Mouse (Mus musculus): ENCODE measurements at regions not wholly inside any gene's neighbourhood (a gene's known extent, or its start where the extent isn't known, plus 50 kb on each side); places are given as distances from the start of the nearest gene placed in this dataset.
A peak's percentile ranks its signal among the peaks of the same experiment; 100 is the strongest.

DNA sequence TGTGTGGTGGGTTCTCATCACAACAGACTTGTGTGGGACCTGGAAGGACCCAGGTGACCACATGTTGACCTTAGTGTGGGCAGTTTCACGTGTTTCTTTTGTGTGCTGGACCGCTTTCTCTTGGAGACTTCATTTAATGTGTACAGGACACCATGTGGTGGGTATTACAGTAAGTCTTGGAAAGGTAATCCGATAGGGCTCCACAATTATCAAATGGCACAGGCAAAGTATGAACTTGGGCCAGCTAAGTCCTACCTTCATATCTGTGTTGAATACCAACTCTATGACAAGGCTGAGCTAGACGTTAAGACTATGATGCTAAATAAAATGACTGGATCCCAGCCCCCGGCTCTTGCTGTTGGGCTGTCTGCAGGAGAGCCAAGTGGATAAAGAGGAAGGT lies 173.5 kb downstream of the 1500009L16Rik start:
- DNase-seq (ENCODE audit: low spot score in 2 of 2) = no peak

DNA sequence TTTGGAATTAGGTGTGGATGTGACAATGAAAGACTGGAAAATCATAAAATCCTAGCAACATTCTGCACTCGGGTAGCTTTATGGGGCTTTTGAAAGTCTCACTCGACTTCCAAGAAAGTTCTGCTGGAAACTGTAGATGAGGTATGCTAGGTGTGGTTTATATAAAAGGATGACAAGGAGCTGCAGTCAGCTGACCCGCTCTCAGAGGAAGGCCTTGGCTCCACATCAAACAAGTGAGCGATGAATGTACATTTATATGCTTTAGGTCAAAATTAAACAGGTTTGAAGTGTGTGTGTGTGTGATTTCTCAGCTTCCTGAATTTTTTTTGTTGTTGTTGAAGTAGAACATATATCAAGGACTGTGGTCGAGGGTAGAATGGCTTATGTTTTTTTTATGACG lies 174.9 kb downstream of the 1500009L16Rik start:
- no peak for DNase-seq (ENCODE audit: low spot score in 2 of 2)

DNA sequence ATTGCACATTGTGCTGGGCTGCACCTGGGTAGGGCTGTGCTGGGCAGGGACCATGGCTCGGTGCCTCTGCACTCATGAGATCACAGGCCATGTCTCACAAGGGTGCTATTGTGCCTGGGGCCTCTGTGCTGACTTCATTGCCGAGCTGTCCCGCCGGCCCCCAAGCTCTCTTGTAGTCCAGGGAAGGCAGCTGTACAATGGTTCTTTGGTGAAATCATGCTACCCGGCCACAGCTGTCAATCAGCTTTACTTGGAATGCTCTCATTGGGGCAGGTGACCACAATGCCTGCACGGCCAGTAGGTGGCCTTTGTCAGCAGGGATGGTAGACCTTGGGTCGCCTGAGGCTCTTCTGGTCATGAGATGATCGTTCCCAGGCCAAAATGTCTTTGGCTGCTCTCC lies 184.1 kb downstream of the 1500009L16Rik start:
- no peak for DNase-seq (ENCODE audit: low spot score in 2 of 2)

DNA sequence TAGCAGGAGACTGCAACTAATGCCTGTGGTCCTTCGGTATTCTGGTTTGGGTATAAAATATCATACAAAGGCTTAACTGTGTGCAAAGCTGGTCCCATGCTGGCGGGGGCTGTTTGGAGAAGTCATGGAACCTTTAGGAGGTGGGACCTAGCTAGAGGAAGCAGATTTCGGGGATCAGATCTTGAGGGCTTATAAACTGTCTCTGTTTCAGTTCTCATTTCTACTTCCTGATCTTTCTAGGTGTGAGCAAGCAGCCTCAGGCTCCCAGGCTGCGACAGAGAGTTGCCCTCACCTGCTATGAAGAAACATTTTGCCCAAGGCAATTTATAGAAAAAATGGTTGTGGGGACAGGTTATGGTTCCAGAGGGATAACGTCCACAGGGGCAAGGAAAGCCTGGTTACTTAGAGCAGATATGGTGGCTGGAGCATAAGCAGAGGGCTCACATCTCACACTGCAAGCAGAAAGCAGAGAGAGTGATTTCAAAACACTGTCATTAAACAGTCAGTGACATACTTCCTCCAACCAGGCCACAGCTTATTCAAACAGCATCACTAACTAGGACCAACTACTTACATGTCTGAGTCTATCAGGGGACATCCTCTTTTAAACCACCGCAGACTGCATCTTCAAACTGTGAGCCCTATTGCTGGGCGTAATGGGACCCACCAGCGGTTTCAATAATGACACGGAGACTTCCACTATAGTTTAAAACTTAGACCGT lies 188.1 kb downstream of the 1500009L16Rik start:
- no peak for DNase-seq (ENCODE audit: low spot score in 2 of 2)

DNA sequence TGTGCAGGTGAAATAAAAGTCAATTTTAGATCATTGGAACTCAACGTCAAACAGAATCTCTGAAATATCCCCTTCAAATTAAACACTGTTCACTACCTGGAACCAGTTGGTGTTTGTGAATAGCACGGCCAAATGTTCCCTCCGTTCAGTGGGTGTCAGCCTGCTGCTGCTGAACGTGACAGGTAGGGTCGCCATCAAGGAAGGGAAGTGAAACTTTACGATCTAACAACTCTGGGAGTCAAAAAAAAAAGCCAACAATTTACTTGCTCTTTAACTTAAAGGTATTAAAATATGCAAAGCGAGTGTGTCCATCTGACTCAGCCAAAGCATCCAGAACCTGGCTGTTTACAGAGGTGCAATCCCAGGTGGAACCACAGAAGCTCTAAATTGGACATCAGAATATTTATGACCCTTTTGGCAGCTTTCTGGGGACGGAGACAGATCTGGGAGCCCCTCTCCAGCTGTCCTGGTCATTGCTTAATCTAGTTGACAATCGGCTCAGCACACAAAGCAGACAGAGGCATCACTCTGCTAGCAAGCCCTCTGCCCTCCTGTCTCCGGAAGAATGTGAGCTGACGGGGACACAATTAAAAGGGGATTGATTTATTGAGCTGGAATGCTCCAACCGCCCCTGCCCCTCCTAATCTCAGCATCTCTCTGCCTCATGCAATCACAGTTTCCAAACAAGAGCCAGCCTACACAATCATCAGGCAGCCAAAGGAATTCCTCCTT lies 191.9 kb downstream of the 1500009L16Rik start:
- no peak for DNase-seq (ENCODE audit: low spot score in 2 of 2)

DNA sequence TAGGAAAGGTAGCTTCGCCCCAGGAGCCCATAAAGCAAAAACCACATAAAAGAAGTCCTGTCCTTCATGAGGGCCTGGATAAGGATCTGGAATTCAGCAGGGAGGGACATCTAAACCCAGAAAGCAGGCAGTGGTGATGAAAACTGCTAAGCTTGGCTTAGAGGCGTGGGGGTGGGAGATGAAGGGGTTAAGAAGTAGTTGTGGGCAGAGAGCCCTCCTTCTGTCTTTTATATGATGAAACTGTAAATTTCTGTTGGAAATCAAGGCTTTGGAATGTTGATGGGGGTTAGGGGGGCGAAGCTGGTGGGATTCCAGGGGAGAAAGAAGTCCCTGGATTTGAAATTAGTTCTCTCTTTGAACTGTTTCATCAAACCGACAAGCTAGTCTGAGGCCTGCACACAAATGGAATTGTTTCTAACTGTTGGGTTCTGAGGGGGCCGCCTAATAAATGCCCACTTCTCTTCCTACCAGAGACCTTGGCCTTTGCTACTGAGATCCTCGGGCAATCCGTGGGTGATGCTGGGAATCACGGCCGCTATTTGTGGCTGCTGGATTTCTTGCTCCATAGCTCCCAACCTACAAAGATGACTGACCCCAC lies 192.6 kb downstream of the 1500009L16Rik start:
- no peak for DNase-seq (ENCODE audit: low spot score in 2 of 2)

DNA sequence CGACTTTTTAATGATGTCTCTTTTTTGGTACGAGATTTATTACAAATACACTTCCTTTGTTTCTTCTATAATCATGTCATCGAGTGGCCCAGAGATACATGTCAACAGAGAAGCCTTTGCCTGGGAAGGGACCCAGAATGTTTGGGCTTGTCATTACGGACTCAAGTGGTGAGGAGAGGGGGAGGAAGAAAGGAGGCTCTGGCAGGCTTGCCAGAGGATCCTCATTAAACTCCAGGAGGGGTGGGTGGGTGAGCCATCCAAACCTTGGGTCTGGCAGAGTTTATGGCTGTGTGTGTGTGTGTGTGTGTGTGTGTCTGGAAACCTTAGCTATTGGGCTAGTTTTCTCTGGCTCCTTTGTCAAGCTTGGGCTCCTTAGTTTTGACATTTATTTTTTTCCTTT lies 204.3 kb downstream of the 1500009L16Rik start:
- DNase-seq (ENCODE audit: low spot score in 2 of 2) = no peak

DNA sequence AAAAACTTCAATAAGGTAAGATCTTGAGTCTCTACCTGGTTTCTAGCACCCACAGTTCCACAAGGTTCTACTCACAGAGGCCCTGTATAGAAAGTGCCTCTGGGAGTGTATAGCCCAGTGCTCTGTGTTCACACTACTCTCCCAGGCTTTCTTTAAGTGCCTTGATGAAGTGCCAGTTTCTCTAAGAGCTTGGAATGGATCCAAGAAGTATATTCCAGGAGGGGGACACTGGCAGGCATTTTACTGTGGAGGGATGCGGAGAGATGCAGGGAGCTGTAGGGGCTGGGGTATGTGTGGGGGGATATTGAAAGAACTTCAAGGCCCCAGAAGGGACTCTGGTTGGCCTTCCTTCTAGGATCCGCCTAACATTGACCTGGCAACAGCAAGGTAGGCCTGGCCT lies 204.9 kb downstream of the 1500009L16Rik start:
- DNase-seq (ENCODE audit: low spot score in 2 of 2) = no peak

DNA sequence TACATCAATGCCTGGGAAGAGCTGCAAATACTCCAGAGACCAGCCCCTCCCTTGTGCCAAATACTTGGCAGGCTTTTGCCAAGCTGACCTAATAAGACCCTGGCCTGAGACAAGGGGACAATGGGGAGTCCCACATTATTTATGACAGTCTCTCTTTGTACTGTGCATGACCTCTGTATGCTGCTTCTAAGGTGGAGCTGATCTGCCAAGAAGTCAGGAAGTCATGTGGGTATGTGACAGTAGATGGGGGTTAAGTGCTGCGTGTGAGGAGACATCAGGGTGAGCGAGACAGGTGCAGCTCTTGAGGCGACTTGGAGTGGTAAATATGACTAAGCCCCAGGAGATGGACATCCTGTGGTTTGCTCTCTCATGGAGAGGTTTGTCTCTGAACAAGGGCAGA lies 209.1 kb downstream of the 1500009L16Rik start:
- no peak for DNase-seq (ENCODE audit: low spot score in 2 of 2)

DNA sequence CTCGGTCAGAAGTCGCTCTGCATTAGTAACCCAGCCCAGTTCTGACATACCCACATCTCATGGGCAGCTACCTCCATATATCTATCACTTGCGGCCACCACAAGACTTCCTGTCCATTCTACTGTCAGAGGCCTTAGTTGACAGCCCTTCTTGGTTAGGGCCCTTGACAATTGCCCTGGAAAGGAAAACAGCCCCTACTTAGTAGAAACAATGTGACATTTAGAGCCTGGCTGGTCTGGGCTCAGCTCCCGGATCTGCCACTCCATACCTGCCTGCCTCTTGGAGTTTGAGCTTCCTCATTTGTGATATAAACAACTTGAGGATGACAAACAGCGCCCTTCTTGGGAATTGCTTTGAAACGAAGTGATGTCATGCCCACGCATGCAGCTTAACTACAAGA lies 210.5 kb downstream of the 1500009L16Rik start:
- no peak for DNase-seq (ENCODE audit: low spot score in 2 of 2)

DNA sequence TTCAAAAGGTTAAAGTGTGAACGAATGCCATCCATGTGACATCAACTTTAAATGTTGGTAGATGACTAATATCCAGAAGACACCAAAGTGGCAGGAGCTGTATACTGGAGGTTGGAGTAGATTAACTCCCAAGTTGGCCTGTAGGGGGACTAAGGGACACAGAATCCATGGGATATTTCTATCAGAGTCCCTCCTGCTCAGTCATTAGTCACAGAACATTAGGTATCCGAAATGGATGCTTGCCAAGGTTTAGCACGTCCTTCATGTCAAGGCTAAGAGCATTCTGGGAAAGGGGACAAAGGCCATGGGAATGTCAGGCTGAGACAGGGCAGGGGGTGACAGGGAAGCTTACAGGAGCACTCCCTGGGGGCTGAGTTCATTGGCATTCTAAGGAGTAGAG lies 211.8 kb downstream of the 1500009L16Rik start:
- DNase-seq (ENCODE audit: low spot score in 2 of 2) = no peak

DNA sequence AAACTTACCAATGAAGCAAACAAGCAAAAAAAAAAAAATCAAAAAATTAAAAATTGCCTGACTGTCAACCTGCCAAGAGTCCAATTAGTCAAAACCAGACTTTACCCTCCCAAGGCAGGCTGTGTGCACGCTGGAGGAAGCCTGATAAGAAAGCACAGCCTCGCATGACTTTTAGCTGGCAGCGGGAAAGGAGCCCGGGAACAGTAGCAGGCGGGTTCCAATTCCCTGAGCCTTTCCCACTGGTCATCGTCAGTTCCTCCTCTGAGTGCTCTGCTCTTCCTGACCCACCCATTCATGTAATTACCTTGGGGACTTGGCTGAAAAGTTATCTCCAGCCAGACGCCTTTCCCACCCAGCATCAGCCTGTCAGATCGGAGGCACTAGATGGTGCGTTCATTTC lies 214.5 kb downstream of the 1500009L16Rik start:
- DNase-seq (ENCODE audit: low spot score in 2 of 2) = no peak

DNA sequence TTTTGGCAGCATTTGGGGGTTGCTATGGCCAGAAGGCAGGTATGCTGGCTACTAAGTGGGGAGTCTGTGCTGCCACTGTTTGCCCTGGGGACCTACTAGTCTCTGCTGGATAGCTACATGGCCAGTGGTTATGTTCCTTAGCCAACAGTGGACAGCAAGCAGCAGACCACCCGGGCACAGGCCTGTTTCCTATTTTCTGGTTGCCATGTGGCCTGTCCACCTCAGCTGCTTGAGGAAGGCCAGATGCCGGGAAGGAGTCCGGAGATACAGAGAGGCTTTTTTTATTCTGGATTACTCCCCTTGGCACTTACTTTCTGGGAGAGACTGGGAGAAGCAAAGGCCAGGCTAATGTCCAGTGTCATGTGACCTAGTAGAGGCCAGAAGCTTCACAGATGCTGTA lies 219.4 kb downstream of the 1500009L16Rik start:
- no peak for DNase-seq (ENCODE audit: low spot score in 2 of 2)

DNA sequence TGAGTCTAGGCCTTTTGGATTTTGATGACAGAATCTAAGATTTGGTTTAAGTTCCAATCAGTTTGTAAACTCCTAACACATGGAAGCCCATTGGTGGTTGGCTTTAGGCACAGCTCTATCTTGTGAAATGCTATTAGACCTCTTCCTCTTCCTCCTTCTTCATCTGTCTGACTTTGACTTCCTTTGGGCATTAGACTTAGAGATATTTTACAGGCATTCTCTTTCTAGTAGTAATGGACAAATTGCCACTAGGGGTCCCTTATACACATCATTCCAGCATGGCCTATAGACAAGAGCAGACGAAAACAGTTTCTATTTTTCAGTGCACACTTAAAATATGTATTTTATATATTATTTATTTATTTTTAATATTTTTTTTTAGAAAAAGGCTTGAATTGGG lies 221.5 kb downstream of the 1500009L16Rik start:
- no peak for DNase-seq (ENCODE audit: low spot score in 2 of 2)

DNA sequence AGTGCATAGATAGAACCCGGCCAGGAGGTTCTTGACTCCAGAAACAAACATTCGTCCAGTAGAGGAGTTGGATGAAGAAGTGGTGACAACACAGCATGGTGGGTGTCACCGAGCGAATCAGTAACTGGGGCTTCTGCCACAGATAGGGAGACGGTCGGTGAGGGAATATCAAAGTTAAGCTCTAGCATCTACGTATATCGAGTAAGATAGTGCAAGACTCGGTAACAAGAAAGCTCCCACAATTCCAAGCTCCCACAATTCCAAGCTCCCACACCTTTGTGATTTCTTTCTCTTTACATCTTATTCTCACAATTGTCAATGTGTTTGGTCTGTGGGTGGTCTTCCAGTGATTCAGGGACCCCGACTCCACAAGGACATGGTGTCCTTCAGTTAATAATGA lies 222.2 kb downstream of the 1500009L16Rik start:
- DNase-seq (ENCODE audit: low spot score in 2 of 2) = no peak

DNA sequence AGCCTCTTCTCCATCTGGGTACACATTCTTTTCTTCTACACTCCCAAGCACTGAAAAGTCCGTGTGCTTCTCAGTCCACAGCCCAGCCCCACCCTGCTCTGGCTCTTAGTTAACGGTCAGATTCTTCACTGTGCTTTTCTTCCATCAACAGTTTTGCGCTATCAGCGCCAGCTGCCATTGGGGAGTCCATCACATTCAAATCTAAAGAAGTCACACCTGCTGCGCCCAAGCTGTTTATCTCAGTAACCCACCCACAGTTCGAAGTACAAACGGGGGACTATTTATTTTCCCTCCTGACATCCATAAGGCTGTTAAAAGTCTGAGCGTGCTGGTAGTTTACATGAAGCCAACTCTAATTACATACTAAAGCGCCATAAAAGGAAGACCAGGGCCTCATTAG lies 222.8 kb downstream of the 1500009L16Rik start:
- peak in 1 of 2 experiments; percentile 45 for DNase-seq (ENCODE audit: low spot score in 2 of 2)

DNA sequence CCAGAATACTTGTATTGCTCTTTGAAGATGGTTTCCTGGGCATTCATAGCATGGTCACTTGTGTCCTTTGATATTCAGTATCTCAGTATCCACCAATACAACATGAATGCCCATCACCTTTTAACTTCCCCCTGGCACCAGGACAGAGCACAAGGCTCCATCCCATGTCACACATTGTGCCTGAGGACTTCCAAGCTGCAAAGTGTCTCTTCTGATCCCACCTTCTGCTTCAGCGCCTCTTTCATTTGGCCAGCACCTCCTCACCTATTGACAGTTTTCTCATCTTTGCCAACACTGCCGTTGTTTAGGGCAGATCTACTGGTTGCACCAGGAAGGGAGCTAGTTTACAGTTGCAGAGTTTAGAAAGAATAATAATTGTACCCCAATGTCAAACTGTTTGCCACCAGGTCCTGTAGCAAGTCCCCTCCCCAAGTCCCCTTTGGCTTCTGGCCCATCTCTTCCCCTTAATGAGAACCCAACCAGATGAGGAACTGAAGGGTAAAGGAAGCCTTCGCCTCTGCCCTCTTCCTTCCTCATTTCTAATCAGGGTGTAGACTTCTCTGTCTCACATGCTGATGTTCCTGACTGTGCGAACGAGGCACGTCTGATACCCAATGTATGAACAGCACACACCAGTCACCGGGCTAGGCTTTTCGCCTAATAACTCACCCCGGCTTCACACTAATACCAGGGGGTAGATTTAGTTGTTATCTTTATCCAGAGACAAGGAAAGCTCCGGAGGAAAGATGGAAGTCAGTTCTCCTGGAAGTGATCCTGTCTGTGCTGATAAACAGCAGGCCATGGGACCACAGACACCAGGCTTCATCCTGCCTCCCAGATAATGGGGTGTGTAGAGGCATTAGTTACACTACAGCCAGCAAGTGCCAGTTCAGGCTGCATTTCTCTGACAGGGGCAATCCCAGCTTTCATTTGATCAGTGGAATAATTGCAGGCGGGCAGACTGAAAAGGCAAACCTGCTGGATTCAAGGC lies 223.8 kb downstream of the 1500009L16Rik start:
- peak in 1 of 2 experiments; percentile 44 for DNase-seq (ENCODE audit: low spot score in 2 of 2)

DNA sequence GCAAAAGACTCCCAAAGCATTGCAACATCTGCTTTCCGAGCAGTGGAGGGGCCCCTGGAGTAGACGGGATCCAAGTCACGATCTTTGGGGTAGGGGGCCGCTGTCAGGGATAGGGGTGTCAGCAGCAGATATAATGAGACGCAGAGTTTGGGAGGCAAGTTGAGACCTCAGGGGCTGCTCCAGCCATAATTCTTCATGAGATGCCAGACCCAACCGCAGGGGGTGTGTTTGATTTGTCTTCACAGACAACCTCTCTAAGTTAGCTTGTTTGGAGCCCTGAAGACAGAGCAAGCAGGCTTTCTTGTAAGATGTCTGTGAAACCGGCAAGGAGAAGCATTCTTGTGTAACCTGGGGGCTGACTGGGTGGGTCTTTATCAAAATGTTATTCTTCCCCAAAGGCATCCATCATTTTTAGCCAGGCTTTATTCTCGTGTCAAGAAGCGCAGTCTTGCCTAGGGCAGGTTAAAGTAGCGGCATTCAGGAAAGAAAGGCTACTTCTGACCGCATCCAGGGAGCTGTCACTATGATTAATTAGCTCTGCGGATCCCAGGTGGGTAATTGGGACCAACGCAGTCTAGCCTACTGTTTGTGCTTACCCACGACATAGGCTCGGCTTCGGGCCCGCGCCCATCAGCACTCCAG lies 234.6 kb downstream of the 1500009L16Rik start:
- no peak for DNase-seq (ENCODE audit: low spot score in 2 of 2)

DNA sequence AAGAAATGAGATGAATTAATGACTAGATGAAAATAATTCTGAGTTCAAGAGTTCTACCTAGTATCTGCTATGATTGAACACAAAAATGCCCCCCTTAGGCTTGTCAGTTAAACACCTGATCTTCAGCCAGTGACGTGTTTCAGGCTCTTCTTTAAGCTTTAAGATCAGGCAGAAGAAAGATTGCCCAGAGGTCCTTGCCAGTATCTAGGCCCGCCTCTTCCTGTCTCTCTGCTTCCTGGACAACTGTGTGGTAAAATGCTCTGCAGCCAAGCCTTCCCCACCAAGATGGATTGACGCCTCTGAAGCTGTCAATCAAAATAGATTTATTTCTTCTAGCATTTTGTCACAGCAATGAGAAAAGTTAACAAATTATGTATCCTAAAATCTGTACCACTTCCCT lies 235.7 kb downstream of the 1500009L16Rik start:
- no peak for DNase-seq (ENCODE audit: low spot score in 2 of 2)

DNA sequence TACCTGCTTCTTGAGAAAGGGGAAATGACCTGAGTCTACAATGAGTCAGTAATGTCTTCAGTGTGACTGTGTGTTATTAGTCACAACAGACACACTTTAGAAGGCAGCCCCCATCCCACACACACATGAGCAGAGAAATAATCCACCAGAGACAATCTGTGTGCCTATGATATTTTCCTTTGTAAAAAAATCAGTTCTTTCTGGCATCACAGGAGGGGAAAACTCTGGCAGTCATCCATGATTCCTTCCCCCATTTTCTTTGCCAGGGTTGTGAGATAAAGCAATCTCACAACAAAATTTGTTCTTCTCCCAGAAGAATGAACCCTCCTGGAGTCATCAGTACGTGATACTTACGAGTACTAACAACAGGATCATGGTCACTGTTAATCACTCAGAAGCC lies 236.2 kb downstream of the 1500009L16Rik start:
- no peak for DNase-seq (ENCODE audit: low spot score in 2 of 2)

DNA sequence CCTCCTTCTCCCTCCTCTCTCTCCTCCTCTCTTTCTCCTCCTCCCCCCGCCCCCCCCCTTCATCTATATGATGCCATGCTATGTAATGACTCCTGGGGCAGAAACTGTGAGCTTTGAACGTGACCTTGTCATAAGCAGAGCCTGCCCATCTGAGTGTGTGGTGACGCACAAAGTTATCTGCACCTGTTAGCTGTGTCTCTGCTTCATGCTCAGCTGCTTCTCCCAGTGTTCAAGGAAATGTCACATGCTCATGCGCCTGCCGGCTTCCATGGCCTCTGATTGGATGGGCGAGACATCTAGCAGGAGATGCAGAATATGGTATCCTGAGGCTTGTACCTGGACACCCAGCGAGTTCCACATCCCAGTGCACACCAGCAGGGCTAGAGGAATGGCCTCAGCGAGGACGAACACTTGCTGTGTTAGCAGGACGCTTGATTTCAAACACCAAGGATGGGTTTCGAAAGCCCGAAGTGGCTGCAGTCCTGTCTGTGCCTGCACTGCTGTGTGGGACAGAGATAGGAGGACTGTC lies 240.6 kb downstream of the 1500009L16Rik start:
- no peak for DNase-seq (ENCODE audit: low spot score in 2 of 2)

All from spleen, postnatal 10 days (tissue).